13 mouse cellular contexts compared by ENCODE assay signal in genomic region chr1:85810343-85810742, GRCm38 (mm10). TPM values are rescaled to one million over a fixed set of nuclear protein-coding genes. Genes with fewer than 3 reads are reported as not detected.
DNase-seq lines count a peak whose midpoint lies in the region; ATAC-seq and TF ChIP-seq lines count a peak whose summit lies in the region.
"Had no signal": no experiment of that assay in that cellular context is flagged by ENCODE, and none has a peak within 500 bp of the region (broad histone marks: within the 10 kb centered on the region; RNA-seq: fewer than 3 reads in every experiment).

No protein-coding gene starts in this region.

- peak overlapping the region; percentile 62; the same call in 1 of the 2 replicates for H3K27ac ChIP-seq in lung, embryonic 14.5 days (ENCODE audit: low read depth)
- no peak overlapping the region for H3K27ac ChIP-seq in hindbrain, embryonic 14.5 days
- H3K27ac ChIP-seq: midbrain, embryonic 12.5 days had no signal

- H3K4me1 ChIP-seq in lung, embryonic 14.5 days (ENCODE audit: insufficient read depth) = peaks cover 8% of the 10 kb centered on the region
- H3K4me1 ChIP-seq in lung, adult 2 months (ENCODE audit: control insufficient read depth, insufficient read depth, low read length) = peaks cover 44% of the 10 kb centered on the region
- peaks cover 3% of the 10 kb centered on the region; the same call in 1 of the 2 replicates for H3K4me1 ChIP-seq in hindbrain, embryonic 14.5 days (replicated peaks; ENCODE audit: control insufficient read depth, insufficient read depth, low read length)

- no peaks in the 10 kb centered on the region for H3K9me3 ChIP-seq in lung, embryonic 14.5 days (ENCODE audit: low read depth, low read length)
- no peaks in the 10 kb centered on the region for H3K9me3 ChIP-seq in hindbrain, embryonic 14.5 days (ENCODE audit: control insufficient read depth, low read length)
- H3K9me3 ChIP-seq: midbrain, embryonic 12.5 days had no signal

- H3K27me3 ChIP-seq in lung, embryonic 14.5 days (ENCODE audit: insufficient read depth, low read length) = no peaks in the 10 kb centered on the region
- H3K27me3 ChIP-seq in hindbrain, embryonic 14.5 days (ENCODE audit: control insufficient read depth, insufficient read depth, low read length) = no peaks in the 10 kb centered on the region
- H3K27me3 ChIP-seq: midbrain, embryonic 12.5 days had no signal

- no peaks in the 10 kb centered on the region for H3K36me3 ChIP-seq in lung, embryonic 14.5 days (ENCODE audit: insufficient read depth)
- H3K36me3 ChIP-seq in hindbrain, embryonic 14.5 days (replicated peaks; ENCODE audit: control insufficient read depth, insufficient read depth) = no peaks in the 10 kb centered on the region
- H3K36me3 ChIP-seq: midbrain, embryonic 12.5 days had no signal

- ATAC-seq in lung, embryonic 14.5 days (ENCODE audit: insufficient read depth) = peak; percentile 41; the same call in 1 of the 2 replicates
- ATAC-seq in hindbrain, embryonic 14.5 days (ENCODE audit: low FRiP score) = no peak

- no peak overlapping the region for H3K4me3 ChIP-seq in lung, embryonic 14.5 days (ENCODE audit: low read depth, low read length)
- no peak overlapping the region for H3K4me3 ChIP-seq in lung, adult 2 months (replicated peaks; ENCODE audit: extremely low read depth, low read depth, low read length)
- H3K4me3 ChIP-seq in hindbrain, embryonic 14.5 days (replicated peaks; ENCODE audit: low read length) = no peak overlapping the region
- H3K4me3 ChIP-seq: erythroblast, embryonic 14.5 days; midbrain, embryonic 12.5 days had no signal

- no peak overlapping the region for H3K9ac ChIP-seq in lung, embryonic 14.5 days
- no peak overlapping the region for H3K9ac ChIP-seq in hindbrain, embryonic 14.5 days
- H3K9ac ChIP-seq: midbrain, embryonic 12.5 days had no signal

- peak; percentile 66 for DNase-seq in gastrocnemius, adult 18-20 months (ENCODE audit: low spot score)
- no peak for DNase-seq in gastrocnemius, postnatal 14 days
- peak; percentile 47 for DNase-seq in lung, embryonic 14.5 days
- no peak for DNase-seq in lung, adult 2 months
- DNase-seq in cerebellum, adult 9-10 months = peak; percentile 58
- peak; percentile 29 for DNase-seq in kidney, postnatal 14 days
- no peak for DNase-seq in hindbrain, embryonic 14.5 days (ENCODE audit: low spot score)
- no peak for DNase-seq in layer of hippocampus, postnatal 14 days (ENCODE audit: low spot score in 2 of 2)
- DNase-seq: gastrocnemius, postnatal 10 days; right cerebral cortex, postnatal 14 days; thymus, adult 2 months had no signal

- no peak for TF ChIP-seq CTCF in lung, embryonic 14.5 days (IDR thresholded peaks at IDR 0.05; ENCODE audit: low read depth)
- no peak for TF ChIP-seq CTCF in lung, adult 2 months (IDR thresholded peaks at IDR 0.05; ENCODE audit: insufficient read depth, low read length)

- intact Hi-C loops in gastrocnemius, postnatal 14 days (cut with DNase I; ENCODE audit: low total_unique reads) = no loop called here

- no peak overlapping the region for H3K4me2 ChIP-seq in lung, embryonic 14.5 days
- no peak overlapping the region for H3K4me2 ChIP-seq in hindbrain, embryonic 14.5 days (replicated peaks)
- H3K4me2 ChIP-seq: midbrain, embryonic 12.5 days had no signal

- TF ChIP-seq POLR2A in lung, adult 2 months (IDR thresholded peaks at IDR 0.05; ENCODE audit: borderline replicate concordance, extremely low read depth, low read depth, low read length) = no peak

- 46% methylated on average over 2 of the region's 2 CpGs for WGBS in lung, embryonic 14.5 days
- WGBS in lung, adult 2 months = 39% methylated on average over 2 of the region's 2 CpGs
- 87% methylated on average over 2 of the region's 2 CpGs for whole genome bisulfite sequencing in hindbrain, embryonic 14.5 days

RNA-seq across cellular contexts. Expression of gene Cab39, which starts 17.1 kb away (rescaled TPM):
- total RNA-seq in gastrocnemius, adult 18-20 months (2021) = 100 to 1,000 TPM; 169 to 186 TPM
- total RNA-seq in gastrocnemius, postnatal 14 days (2021) = 100 to 1,000 TPM in 1 of 2 experiments, 10 to 100 TPM in 1; 86.5 to 112 TPM
- 47.0 and 49.3 TPM in 2 replicates for polyA plus RNA-seq in lung, embryonic 14.5 days (2014; fragmentation: Nextera tagmentation; extraction: Ambion mirVana)
- 43.8 and 48.3 TPM in 2 replicates for polyA plus RNA-seq in lung, adult 2 months (2012; rRNA removed)
- 77.8 and 91.9 TPM in 2 replicates for polyA plus RNA-seq in hindbrain, embryonic 14.5 days (2014; fragmentation: Nextera tagmentation; extraction: Ambion mirVana)
- 100 to 1,000 TPM; 126 to 129 TPM for total RNA-seq in layer of hippocampus, postnatal 14 days (2021)

RNA-seq across cellular contexts. Expression of gene A630001G21Rik, which starts 31.9 kb away (rescaled TPM):
- total RNA-seq in gastrocnemius, adult 18-20 months (2021) = under 1 TPM in 1 of 2 experiments, not detected in 1; 0.55 TPM
- total RNA-seq in gastrocnemius, postnatal 14 days (2021) = under 1 TPM in 1 of 2 experiments, not detected in 1; 0.90 TPM
- 1.4 and 1.8 TPM in 2 replicates for polyA plus RNA-seq in lung, embryonic 14.5 days (2014; fragmentation: Nextera tagmentation; extraction: Ambion mirVana)
- 3.0 and 3.6 TPM in 2 replicates for polyA plus RNA-seq in lung, adult 2 months (2012; rRNA removed)
- polyA plus RNA-seq in hindbrain, embryonic 14.5 days (2014; fragmentation: Nextera tagmentation; extraction: Ambion mirVana) = 0.19 and 0.27 TPM in 2 replicates
- under 1 TPM in 1 of 2 experiments, not detected in 1; 0.36 TPM for total RNA-seq in layer of hippocampus, postnatal 14 days (2021)

Comparison
In these comparisons a context has a peak if more than half of its experiments do, and no peak if none do; other contexts are left out.
1. DNase-seq: peak in gastrocnemius, adult 18-20 months (single experiment), lung, embryonic 14.5 days (single experiment), cerebellum, adult 9-10 months (single experiment) and kidney, postnatal 14 days (single experiment); none in gastrocnemius, postnatal 14 days (single experiment), lung, adult 2 months (single experiment), hindbrain, embryonic 14.5 days (single experiment) and layer of hippocampus, postnatal 14 days (0 of 2).